Mouse (Mus musculus): Measurements from ENCODE around the gene Ube2i.
A peak's percentile ranks its signal among the peaks of the same experiment; 100 is the strongest.

Gene Ube2i

DNA sequence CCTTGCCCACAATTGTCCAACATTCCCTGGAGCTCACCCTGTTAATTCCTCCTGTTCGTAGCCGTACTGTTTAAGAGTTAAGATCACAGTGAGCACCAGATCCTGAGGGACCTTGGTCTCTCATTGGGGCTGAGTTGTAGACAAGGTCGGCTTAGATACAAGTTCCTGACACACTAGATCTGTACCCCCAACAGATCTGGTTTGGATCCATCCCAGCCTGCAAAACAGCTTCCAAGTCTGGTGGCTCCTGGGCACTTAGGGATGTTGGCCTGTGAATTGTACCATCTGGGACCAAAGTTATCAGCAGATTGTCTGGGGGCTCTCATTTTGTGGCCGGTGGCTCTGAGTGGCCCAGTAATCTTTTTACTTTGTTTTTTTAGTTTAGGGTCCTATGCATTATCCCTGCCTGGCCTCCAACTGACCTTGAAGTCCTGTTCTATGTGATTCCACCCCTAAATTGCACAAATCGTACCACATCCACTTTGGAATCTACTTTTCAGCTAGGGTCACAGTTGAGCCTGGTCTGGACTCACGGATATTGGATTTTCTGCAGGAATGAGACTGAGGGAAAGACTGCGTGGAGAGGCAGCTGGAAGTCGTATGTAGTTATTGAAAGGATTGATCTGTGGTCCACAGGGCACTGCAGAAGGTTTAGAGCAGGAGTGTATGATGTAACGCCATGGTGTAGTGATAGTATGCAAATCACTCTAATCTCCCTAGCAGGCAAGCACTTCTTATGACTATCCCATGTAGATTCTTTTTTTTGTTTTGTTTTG lies at the start of gene Ube2i:
TSS of gene Ube2i (minus strand) at position 52 of the 776 bp plus-strand sequence.
- DNase-seq (ENCODE audit: low read depth in 1 of 2, low spot score in 2 of 2): no peak

DNA sequence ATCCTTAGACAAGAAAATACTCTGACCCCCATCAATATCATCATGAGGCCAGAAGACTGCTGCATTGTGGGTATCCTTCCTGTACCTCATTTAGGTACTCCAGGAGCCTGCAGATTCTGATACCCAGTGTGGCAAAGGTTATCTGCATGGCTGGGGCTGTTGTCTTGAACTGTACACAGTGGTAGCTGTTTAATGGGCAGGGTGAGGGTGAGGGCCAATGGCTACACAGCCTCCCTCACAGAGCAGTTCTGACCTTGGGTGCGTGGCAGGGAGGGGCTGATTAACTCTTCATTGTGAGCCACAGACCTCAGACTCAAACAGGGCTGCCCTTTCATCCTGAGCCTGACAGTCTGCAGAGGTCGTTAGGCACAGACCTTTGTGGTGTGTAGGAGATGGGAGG lies 48.5 kb upstream of the Ube2i start:
- DNase-seq (ENCODE audit: low read depth in 1 of 2, low spot score in 2 of 2): no peak

DNA sequence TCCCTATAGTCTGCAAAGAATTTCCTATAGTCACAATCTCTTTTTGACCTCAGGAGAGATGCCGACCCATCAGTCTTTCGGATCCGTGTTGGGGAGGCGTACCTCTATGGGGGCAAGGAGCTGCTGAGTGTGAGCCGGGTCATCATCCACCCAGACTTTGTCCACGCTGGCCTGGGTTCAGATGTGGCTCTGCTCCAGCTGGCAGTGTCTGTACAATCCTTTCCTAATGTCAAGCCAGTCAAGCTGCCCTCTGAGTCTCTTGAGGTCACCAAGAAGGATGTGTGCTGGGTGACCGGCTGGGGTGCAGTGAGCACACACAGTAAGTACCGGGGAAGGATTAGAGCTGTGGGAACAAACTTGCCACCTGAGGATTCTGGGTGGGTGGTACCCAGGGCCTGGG lies 46.4 kb upstream of the Ube2i start:
- DNase-seq (ENCODE audit: low read depth in 1 of 2, low spot score in 2 of 2): no peak

DNA sequence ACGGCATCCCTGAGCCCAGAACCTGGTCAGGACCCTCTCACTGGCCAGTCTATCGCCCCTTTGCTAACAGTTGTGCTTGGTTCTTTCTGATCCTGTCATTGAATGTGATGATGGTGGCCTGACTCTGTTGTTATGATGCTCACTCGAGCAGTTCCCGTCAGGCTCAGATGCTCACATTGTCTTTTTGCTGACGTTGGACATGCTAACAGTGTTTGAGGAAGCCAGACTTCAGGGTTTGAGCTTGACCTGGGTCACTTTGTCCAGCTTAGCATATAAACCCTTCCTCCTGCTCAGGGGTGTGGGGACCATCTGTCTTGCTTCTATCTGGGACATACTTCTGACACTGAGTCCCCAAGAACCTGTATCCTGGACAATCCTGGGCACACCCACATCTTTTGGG lies 43.9 kb upstream of the Ube2i start, which contains the start of gene Prss29:
TSS of gene Prss29 (plus strand) at position 301 of the 400 bp plus-strand sequence.
- no peak for DNase-seq (ENCODE audit: low read depth in 1 of 2, low spot score in 2 of 2)

DNA sequence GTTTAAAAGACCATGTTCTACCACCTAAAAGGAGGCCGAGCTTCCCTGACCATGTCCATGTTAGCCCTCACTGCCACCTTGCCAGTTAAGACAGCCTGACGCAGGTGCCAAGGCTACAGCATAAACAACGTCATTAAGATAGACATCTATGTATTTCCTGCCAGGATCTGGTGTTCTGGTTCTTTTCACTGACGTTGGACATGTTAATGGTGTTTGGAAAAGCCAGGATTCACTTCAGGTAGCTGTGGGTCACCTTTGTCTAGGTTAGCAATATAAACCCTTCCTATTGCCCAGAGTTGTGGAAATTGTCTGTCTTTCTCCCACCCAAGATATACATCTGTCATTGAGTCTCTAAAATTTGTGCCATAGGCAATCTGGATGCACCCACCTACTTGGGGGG lies 33.9 kb upstream of the Ube2i start, which contains the start of gene Prss28:
TSS of gene Prss28 (plus strand) at position 301 of the 400 bp plus-strand sequence.
- no peak for DNase-seq (ENCODE audit: low read depth in 1 of 2, low spot score in 2 of 2)

DNA sequence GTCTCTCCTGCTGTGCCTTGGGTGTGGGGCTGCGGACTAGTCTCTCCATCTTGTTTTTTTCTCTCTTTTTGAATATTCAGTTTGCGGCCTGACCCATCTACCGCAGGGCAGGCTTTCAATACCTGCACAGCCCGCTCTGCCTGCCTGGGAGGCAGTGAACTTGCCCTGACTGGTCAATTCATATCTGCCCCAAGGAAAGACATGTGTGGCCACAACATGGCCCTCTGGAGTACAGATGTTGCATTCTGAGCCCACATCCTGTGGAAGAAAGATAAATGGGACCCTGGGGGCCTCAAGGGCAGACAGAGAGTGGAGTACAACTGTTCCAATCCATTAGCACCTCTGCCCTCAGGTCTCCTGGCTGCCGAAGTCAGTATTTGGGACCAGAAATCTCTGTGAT lies 23.7 kb upstream of the Ube2i start, which contains the start of gene Prss34:
TSS of gene Prss34 (plus strand) at position 301 of the 400 bp plus-strand sequence.
- DNase-seq (ENCODE audit: low read depth in 1 of 2, low spot score in 2 of 2): no peak

DNA sequence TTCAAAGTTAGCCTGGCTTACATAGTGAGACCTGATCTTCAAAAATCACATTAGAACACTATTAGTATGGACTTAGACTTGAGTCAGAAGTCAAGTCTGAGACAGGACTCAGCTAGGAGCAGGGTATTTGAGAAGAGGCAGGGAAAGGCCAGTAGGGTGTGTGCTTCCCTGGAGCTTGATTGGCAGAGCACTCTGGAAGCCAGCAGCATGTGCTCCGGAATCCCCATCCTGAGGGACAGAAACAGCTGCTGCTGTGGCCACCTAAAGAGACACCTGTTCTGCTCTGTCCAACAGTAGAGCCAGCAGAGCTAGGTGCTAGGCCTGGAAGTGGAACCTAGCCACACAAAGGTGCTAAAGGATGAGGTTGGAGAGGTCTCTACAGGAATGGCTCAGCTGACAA lies 19.7 kb upstream of the Ube2i start:
- no peak for DNase-seq (ENCODE audit: low read depth in 1 of 2, low spot score in 2 of 2)

DNA sequence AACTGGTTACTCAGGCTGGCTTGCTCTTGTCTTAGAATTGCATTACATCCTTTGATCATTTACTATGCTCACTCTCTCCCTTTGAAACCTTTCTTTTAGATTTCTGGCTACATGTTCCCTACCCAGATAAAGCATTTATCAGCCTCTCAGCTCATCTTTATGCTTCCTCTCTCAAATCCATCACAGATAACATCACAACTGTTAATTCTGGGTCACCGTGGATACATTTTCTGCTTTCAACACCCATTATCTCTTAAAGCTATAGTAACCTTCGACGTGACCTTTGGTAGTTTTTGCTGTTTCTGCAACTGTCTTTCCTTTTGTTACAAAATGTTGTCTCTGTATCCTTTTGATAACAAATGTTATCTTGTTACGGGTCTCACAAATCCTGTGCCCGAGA lies 19.1 kb upstream of the Ube2i start:
- DNase-seq (ENCODE audit: low read depth in 1 of 2, low spot score in 2 of 2): no peak

DNA sequence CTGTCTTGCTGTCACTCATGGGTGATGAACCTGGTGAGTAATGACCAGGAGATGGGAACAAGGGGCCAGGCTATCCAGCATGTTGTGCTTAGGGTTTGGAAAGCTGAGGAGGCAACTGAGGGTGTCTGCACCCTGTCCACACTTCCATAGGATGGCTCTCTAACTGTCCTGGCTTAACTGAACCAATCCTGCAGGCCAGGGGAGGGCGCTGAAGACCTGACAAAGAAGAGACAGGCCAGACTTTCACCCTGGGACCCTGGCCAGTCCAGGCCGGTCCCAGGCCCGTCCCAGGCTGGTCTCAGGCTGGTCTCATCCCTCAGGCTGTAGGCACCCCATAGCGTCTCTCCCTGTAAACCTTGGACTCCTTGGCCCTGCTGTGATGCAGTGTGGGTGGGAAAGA lies 16.0 kb upstream of the Ube2i start:
- no peak for DNase-seq (ENCODE audit: low read depth in 1 of 2, low spot score in 2 of 2)

DNA sequence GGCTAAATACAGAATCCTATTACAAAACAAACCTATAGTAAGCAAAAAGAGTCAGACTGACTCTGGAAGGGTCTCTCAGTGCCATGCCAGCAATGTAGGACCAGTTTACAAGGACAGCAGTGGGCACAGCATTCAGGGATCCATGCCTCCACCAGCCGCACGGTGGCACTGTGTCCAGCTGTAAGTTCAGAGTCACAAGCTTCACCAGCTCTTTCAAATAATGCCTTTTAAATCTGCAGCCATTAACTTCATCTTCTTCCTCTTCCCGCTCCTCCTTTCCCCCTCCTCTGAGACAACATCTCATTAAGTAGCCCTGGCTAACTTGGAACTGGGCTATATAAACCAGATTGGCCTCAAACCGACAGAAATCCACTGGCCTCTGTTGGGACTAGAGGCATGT lies 14.4 kb upstream of the Ube2i start:
- DNase-seq (ENCODE audit: low read depth in 1 of 2, low spot score in 2 of 2): no peak

DNA sequence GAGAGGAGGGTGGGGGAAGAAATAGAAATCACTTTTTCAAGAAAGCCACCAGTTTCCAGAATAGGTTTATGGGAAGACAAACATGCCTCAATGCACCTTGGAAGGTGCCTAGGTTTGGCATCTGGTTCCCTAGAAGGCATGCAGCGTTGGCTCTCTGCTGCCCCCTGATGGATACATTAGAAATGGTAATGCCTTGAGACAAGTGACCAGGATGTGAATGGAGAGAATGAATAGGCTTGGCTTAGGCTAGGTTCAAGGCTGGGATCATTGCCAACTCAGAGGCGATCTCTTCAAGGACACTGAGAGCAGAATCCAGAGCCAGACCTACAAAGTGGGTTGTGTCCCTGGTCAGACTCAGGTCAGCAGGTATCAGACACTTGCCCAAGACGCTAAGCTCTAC lies 10.6 kb upstream of the Ube2i start:
- DNase-seq (ENCODE audit: low read depth in 1 of 2, low spot score in 2 of 2): peak in 1 of 2 experiments; percentile 43

DNA sequence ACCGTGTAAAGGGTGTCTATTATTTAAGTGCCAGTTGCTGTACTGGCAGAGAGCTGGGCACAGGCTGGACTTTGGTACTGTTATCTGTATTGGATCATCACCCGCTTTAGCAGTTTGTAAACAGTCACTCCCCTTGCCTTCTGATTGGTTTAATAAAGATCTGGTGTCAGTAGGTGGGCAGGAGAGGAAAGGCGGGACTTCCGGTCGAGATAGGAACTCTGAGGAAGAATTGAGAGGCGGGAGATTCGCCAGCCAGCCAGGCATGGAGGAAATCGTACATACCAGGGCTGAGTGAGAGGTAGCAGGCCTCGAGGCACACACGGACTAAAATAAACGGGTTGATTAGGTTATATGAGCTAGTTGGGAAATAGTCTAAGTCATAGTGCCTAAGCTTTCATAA lies 7.7 kb upstream of the Ube2i start:
- DNase-seq (ENCODE audit: low read depth in 1 of 2, low spot score in 2 of 2): no peak

DNA sequence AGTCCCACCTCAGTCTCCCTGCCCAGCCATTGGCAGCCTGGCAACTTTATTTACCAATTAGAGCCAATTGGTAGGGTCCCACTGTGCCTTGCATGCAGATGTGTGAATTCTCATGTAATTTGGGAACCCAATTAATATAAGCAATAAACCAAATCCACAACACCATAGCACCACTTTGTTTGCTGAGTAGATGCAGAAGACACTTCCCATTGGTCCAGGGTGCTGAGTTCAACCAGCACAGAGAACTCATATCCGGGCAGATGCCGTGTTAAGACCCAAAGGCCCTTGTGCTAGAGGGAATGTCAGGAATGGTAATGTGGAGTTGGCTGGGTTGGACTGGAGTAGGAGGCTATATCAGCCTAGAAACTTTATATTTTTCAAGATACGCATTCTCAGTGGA lies 1.4 kb upstream of the Ube2i start:
- DNase-seq (ENCODE audit: low read depth in 1 of 2, low spot score in 2 of 2): no peak

DNA sequence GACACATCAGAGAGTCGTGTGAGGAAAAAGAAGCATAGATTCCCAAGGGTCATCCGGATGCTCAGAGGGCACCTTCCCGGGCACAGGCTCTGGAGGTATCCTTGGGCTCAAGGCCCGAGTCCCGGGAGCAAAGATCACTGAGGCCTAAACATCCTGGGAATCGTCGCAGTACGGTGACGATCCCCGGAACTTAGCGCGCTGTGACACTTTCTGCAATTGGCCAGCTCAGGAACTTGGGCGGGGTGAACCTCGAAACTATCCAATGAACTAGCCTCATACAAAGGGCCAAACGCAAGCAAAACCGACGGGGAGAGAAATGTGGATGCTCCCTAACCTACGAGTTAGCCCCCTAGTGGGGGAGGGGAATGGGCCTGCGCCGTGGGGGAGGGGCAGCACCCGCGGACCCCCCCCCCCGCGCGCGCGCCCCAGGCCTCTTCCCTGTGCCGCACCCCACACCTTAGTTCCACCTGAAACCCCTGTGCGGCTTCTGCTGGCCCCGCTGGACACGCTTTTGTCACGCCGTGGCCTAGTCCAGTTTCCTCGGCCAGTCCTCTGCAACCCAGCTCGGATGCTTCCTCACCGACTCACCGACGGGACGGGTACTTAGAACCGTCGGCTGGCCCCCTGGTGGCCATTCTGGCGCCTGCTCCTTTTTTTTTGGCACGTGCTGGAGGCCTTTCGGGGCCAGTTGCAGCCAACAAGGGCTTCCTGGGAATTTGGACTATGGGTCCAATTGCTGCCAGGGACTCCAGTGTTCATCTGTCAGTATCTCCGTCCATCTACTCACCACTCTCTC lies 518 bp downstream of the Ube2i start:
- peak; percentile 80 to 93 for DNase-seq (ENCODE audit: low read depth in 1 of 2, low spot score in 2 of 2)

DNA sequence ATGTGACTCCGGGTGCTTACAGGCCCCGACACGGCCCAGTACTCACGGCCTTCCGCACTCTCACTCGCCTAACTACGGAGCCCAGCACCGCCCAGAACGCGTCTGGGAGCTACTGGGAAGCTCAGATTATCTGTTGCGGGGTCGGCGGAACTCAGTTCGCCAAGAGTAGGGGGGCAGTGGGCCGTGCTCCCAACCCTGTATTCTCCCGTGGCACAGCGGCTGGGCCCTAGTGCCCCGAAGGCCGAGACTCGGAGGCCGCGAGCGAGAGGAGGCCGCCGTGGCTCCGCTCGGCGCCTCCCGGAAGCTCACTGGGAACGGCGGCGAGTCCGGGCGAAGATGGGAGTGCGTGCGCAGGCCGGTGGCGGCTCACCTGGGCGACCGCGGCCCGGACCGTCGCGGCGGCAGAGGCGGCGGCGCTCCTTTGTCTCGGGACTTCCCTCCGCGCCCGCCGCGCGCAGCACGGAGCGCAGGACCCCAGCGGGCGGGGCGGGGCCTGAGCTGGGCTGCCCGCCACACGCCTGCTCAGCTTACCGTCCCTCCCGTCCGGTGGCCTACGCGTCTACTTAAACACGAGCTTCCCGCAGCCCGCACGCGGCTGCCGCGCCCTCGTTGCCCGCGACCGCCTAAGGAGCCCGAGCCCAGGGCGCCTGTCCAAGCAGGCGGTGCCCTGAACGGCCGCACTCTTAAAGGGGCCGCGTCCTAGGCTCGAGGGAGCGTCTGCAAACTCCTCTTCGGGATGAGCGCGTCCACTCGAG lies 1.3 kb downstream of the Ube2i start:
- peak; percentile 79 to 92 for DNase-seq (ENCODE audit: low read depth in 1 of 2, low spot score in 2 of 2)

DNA sequence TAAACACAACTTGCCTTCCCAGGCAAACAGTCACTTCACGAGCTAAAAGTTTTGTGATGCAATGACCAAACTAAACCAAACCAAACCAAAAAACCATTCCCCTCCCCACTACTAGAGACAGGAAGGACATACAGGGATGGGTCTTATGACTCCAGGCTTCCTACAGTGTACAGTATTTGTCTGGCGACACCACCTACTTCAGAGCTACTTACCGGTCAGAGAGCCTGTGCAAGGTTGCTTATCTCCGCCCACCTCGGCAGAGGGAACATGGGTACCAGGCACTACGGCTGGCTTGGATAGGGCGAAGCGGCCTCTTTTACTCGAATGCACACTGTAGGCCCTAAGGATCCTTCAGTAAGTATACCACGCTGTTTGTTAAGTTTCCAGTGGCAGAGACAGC lies 2.1 kb downstream of the Ube2i start:
- no peak for DNase-seq (ENCODE audit: low read depth in 1 of 2, low spot score in 2 of 2)

DNA sequence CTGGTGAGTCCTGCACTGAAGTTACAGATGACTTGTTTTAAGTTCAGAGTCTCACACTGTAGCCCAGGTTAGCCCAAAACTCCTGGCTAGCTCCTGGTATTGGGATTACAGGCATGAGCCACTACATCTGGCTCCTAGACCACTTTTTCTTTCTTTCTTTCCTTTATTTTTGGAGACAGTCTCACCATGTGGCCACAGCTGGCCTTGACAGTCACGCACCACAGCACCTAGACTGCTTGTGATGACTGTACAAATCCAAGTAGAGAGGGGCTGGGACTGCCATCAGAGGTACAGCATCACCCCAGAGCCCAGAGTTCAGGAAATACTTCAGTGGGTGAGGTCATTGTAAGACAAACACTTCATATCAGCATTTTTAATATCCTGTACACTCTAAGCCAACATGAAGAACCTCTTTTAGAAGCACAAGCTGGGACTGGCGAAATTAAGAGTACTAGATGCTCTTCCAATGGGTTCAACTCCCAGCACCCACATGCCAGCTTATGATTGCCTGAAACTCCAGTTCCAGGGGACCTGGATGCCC lies 3.6 kb downstream of the Ube2i start:
- no peak for DNase-seq (ENCODE audit: low read depth in 1 of 2, low spot score in 2 of 2)

DNA sequence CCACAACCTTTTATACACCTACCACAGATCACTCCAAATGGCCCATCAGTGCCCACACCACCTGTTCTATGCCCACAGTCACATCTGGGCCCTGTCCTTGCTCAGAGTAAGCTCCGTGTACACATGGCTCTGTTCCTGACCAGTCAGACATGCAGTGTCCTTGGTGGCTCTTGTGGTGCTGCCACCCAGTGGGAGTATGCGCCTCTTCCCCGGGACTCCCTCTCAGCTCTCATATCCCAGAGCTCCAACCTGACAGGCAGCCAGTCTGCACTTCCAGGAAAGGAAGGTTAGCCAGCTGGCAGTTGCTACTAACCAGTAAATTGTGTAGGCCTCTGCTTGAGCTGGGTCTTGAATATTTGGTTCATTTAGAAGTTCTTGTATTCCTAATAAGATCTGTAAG lies 10.0 kb downstream of the Ube2i start:
- DNase-seq (ENCODE audit: low read depth in 1 of 2, low spot score in 2 of 2): no peak

DNA sequence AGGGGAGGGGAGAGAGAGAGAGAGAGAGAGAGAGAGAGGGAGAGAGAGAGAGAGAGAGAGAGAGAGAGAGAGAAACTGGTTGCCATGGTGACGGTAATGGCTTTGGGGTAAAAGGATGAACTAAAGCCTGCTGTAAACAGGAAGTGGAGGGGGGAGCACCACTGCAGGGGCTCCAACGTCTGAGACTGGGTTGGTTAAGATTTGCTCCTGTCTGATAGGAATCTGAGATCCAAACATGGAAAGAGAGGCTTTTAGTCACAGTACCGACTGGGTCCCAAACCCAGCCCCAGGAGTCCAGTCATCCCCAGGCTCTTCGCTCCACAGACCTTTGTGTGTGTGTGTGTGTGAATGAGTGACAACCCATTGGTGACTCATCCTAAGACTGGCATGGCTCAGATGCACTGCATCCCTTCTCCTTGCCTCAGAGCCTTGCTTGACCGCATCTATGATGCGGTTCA lies 16.6 kb downstream of the Ube2i start:
- no peak for DNase-seq (ENCODE audit: low read depth in 1 of 2, low spot score in 2 of 2)

DNA sequence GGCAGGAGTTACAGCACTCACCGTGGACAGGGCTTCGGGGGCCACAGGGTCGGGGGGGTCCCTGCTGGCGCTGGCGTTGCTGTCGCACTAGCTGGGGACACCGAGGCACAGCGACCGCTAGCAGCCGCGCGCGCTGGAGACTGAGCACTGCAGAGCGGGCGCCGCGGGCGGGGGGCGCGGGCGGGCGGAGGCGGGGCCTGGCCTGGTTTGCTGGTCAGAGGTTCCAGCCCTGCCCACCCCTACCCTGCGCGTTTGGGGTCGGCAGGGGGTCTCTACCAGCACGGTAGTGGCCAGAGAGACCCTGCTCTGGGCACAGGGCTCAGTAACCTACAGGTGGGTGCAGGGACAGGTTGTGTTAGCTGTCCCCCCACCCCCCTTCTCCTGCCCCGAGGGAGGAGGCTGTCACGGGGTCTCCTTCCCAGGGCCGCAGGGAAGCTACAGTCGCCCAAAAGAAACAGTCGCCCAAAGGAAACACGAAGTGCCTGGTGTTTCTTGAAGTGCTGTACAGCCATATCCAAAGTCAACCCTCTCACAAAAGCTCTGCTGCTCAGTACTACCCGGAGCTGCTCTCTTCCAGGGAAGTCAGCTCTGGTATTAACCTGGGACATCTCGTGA lies 18.2 kb downstream of the Ube2i start, which contains the start of gene Baiap3:
TSS of gene Baiap3 (minus strand) at position 225 of the 615 bp plus-strand sequence.
- no peak for DNase-seq (ENCODE audit: low read depth in 1 of 2, low spot score in 2 of 2)

DNA sequence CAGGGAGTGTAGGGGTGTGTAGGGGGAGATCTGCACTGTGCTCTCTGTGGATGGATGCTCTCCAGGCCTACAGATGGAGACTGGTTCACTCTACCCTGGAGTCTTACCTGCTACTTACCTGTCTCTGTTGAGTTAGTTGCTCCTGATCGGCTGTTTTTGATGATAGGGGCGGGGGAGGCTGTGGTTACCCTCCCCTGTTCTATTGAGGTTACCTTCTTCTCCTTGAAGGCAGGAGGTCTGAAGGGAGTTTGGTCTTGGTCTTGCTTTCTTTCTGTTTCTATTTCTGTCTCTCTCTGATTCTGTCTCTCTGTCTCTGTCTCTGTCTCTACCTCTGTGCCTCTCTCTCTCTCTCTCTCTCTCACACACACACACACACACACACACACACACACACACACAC lies 19.3 kb downstream of the Ube2i start:
- DNase-seq (ENCODE audit: low read depth in 1 of 2, low spot score in 2 of 2): no peak

All from monocyte, adult 2 months (primary cell).